Mouse (Mus musculus) kidney, embryonic 16.5 days (tissue): ENCODE data around the gene Foxa3. TPM values are rescaled to one million over a fixed set of nuclear protein-coding genes. Genes with fewer than 3 reads are reported as not detected.

ENCODE experiments used
- ATAC-seq: fragments of 200-750 bp; cut with Nextera tagmentation; 2 replicates; pipeline ENCODE4 v1.8.0; 2017; ENCODE audit warnings: moderate TSS enrichment; ENCODE audit not compliant: low FRiP score, low TSS enrichment
- H3K27ac ChIP-seq: fragments of 300-500 bp; sonication (generic); 2 replicates; pipeline ENCODE4 v1.5.1; 2014; ENCODE audit warnings: low read length
- H3K27me3 ChIP-seq: fragments of 300-500 bp; sonication (generic); 2 replicates; pipeline ENCODE4 v1.6.1; 2014; ENCODE audit warnings: low read length, control low read depth, mixed read lengths; ENCODE audit not compliant: insufficient read depth
- H3K36me3 ChIP-seq: fragments of 300-500 bp; sonication (generic); 2 replicates; pipeline ENCODE4 v1.6.1; 2014; ENCODE audit warnings: low read length, control low read depth, mixed read lengths; ENCODE audit not compliant: insufficient read depth
- H3K4me1 ChIP-seq: fragments of 300-500 bp; sonication (generic); 2 replicates; pipeline ENCODE4 v1.6.1; 2014; ENCODE audit warnings: low read length, control low read depth, mixed read lengths; ENCODE audit not compliant: insufficient read depth
- H3K4me2 ChIP-seq: fragments of 300-500 bp; sonication (generic); replicated peaks from 2 replicates; pipeline ENCODE4 v1.6.1; 2014; ENCODE audit warnings: low read depth, low read length
- H3K4me3 ChIP-seq: fragments of 300-500 bp; sonication (generic); 2 replicates; pipeline ENCODE4 v1.5.1; 2014; ENCODE audit warnings: mild to moderate bottlenecking, low read length
- H3K9ac ChIP-seq: fragments of 300-500 bp; sonication (generic); replicated peaks from 2 replicates; pipeline ENCODE4 v1.6.1; 2014; ENCODE audit warnings: low read length
- H3K9me3 ChIP-seq: fragments of 300-500 bp; sonication (generic); 2 replicates; pipeline ENCODE4 v1.6.1; 2016; ENCODE audit warnings: low read length, control low read depth
- WGBS: fragments of 180-500 bp; shearing (Covaris S2); extraction: QIAGEN DNeasy Blood & Tissue Kit; methylation state at CpG from one replicate; pipeline ENCODE4 v1.1.7; 2014; 5-methylcytosine and 5-hydroxymethylcytosine counted together
- polyA plus RNA-seq: library from polyadenylated mRNA; unstranded; fragments of >200 nt; fragmentation: Nextera tagmentation; extraction: Ambion mirVana; gene quantifications from 2 replicates; pipeline ENCODE4 v1.2.1, GENCODE M21; 2015

Gene Foxa3
- polyA plus RNA-seq, 1 experiment from 2014 or later, result 0.35 TPM

DNA sequence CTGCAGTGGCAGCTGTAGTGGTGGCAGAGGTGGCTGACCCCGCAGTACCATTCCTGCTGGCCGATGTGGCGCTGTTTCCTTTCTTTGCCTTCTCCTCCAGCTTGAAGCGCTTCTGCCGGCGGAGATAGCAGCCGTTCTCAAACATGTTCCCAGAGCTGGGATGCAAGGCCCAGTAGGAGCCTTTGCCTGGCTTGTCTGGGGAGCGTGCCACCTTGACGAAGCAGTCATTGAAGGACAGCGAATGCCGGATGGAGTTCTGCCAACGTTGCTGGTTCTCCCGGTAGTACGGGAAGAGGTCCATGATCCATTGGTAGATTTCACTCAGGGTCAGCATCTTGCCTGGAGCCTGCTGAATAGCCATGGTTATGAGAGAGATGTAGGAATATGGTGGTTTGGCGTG is 8.9 kb downstream of the Foxa3 start:
- Histone ChIP-seq H3K9me3 (no peaks in the 10 kb centered on the region), H3K4me2 (no peak overlapping the region), H3K4me1 (peaks cover 14% of the 10 kb centered on the region; the same call in 1 of the 2 replicates), H3K27ac (no peak overlapping the region), H3K4me3 (no peak overlapping the region), H3K9ac (no peak overlapping the region), H3K36me3 (no peaks in the 10 kb centered on the region), H3K27me3 (no peaks in the 10 kb centered on the region)
- 61% methylated on average over 15 of the region's 15 CpGs for WGBS
- ATAC-seq, result no peak

DNA sequence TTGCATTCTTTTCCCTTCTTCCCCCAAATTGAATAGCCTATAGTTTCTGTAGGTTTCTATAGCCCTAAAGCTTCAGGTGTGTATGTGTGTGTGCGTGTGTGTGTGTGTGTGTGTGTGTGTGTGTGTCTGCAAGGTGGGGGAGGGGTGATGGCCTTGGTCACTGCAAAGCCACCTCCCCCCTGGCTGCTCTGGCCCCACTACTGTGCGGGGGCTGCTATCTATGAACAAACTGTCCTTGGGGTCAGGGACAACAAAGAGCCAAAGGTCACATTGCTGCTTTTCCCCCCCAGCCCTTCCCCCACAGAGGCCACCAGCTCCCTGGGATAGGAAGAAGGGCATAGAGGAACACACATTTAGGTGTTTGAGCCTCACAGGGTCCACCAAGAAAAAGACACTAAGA is 10.5 kb downstream of the Foxa3 start:
- Histone ChIP-seq H3K4me1 (peaks cover 16% of the 10 kb centered on the region), H3K4me3 (no peak overlapping the region), H3K9ac (no peak overlapping the region), H3K27ac (no peak overlapping the region), H3K27me3 (no peaks in the 10 kb centered on the region), H3K9me3 (no peaks in the 10 kb centered on the region), H3K36me3 (no peaks in the 10 kb centered on the region), H3K4me2 (no peak overlapping the region)
- 42% methylated on average over 2 of the region's 2 CpGs for WGBS
- no peak for ATAC-seq

DNA sequence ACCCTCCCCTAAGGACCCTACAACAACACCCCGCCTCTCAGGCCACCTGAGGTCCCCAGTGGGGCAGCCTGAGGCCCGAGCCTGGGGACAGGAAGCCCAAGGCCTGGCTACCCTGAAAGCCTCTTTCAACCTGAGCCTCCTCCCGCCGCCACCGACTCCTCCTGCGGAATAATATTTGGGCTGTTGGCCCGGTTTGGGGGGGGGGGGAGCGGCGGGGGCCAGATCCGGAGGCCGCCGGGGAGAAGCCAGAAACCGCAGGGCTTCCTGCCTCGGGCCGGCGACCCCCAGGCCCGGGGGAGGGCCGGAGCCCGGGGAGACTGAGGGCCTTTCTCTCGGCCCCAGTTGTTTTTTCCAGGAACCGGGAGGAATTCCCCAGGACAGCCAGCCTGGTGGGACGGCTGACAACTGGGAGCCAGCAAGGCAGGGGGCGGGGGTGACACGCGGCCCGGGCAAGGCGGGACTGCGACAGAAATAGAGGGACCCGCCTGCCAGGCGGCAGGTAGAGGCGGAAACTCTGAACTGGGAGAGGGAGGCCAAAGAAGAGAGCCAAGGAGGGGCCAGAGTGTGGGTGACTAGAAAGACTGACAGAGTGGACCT is 11.2 kb downstream of the Foxa3 start:
- no peaks in the 10 kb centered on the region for H3K27me3 ChIP-seq
- 2% methylated on average over 31 of the region's 31 CpGs for WGBS
- H3K9me3 ChIP-seq, result no peaks in the 10 kb centered on the region
- peak overlapping the region; percentile 49 for H3K4me3 ChIP-seq
- H3K9ac ChIP-seq, result peak overlapping the region; percentile 80
- peaks cover 24% of the 10 kb centered on the region for H3K4me1 ChIP-seq
- H3K27ac ChIP-seq, result peak overlapping the region; percentile 83
- peak; percentile 63 for ATAC-seq
- 0 out of 2 replicates have a peak, but pooled peaks cover 4% of the 10 kb centered on the region for H3K36me3 ChIP-seq
- H3K4me2 ChIP-seq, result peak overlapping the region; percentile 83

DNA sequence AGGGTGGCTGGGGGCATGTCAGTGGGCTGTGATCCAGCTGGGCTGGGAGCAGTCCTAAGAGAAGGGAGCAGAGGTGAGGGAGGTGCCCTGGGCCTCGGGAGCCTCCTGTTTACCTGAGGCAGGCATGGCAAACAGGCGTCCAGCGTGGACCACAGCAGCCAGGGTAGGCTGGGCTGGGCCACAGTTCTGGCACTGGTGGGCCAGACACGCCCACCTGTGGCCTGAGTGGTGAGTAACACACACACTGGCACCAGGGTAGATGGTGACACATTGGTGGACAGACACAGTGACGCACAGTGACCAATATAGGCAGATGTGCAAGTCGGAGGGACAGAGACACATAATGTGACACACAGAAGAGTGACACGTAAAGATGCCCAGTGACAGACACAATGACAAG is 12.8 kb downstream of the Foxa3 start:
- Histone ChIP-seq H3K4me1 (peaks cover 38% of the 10 kb centered on the region), H3K4me2 (no peak overlapping the region), H3K9ac (no peak overlapping the region), H3K27ac (no peak overlapping the region), H3K9me3 (no peaks in the 10 kb centered on the region), H3K36me3 (peaks cover 10% of the 10 kb centered on the region), H3K4me3 (no peak overlapping the region), H3K27me3 (no peaks in the 10 kb centered on the region)
- WGBS, result 84% methylated on average over 7 of the region's 7 CpGs
- no peak for ATAC-seq

DNA sequence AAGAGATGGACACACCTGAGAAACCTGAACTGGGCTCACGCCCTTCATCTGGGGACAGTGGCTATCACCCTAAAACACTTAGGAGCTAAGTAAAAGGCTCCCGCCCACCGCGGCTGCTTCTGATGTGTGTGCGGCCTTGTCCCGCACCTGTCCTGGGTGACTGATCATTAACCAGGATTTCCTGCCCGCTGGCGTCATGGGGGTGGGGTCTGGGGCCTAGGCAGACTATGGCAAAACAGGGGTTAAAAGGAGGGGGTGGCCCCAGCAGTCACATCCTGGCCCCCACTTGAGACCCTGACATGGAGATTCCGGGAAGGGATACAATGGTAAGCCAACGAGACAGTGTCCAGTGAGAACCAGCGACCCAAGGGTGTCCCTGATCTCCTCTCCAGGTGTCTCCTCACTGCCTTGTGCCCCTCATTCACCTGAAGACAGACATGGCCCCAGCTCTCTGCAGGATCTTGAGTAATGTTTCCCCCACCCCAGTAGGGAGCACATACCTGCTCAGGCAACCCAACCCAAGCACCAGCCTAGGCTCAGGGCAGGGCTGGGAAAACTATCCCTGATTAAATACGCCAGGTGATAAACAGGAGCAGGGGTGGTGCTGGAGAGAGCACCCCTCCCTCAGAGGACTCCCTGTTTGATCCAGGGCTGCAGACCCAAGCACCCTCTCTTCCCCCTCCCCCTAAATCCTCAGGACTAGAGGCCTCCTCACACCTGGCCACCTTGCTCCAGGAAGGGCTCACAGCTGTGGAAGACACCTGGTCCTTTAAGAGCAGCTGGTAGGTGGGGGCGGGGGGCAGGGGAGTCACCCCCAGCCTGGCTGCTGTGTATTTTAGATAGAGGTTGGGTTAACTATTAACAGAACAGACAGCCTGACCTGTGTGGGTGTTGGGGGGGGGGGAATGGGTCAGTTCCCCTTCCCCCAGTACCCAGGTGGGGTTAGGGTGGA is 16.0 kb downstream of the Foxa3 start:
- H3K4me1 ChIP-seq, result peaks cover 46% of the 10 kb centered on the region
- no peaks in the 10 kb centered on the region for H3K9me3 ChIP-seq
- 45% methylated on average over 13 of the region's 13 CpGs for WGBS
- peak overlapping the region; percentile 44 for H3K27ac ChIP-seq
- peak overlapping the region; percentile 28 for H3K4me2 ChIP-seq
- H3K9ac ChIP-seq, result peak overlapping the region; percentile 35; the same call in 1 of the 2 replicates
- H3K27me3 ChIP-seq, result no peaks in the 10 kb centered on the region
- peak overlapping the region; percentile 8; the same call in 1 of the 2 replicates for H3K4me3 ChIP-seq
- no peak for ATAC-seq
- H3K36me3 ChIP-seq, result peaks cover 16% of the 10 kb centered on the region

DNA sequence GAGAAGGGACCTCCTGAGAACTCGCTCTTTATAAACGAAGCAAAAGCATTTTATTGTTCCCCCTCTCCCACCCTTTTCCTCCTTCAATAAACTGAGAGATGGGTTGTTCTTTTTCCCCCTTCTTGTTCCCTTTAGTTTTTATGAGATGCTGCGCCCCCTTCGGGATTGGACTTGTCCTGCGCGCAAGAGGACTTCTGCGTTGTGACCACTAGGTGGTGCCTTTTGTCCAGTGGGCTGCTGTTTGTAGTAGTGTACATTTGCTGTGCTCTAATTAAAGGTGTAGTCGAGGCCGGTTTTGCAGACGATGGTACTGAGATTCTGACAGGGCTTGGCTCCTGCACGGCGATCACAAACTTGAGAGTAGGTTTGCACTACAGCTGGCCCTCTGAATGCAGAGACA is 16.9 kb downstream of the Foxa3 start:
- no peaks in the 10 kb centered on the region for H3K9me3 ChIP-seq
- H3K4me3 ChIP-seq, result peak overlapping the region; percentile 5; the same call in 1 of the 2 replicates
- H3K27ac ChIP-seq, result peak overlapping the region; percentile 25; the same call in 1 of the 2 replicates
- WGBS, result 8% methylated on average over 12 of the region's 12 CpGs
- no peak for ATAC-seq
- H3K9ac ChIP-seq, result peak overlapping the region; percentile 28; the same call in 1 of the 2 replicates
- no peaks in the 10 kb centered on the region for H3K27me3 ChIP-seq
- peaks cover 16% of the 10 kb centered on the region for H3K36me3 ChIP-seq
- H3K4me2 ChIP-seq, result peak overlapping the region; percentile 98
- H3K4me1 ChIP-seq, result peaks cover 46% of the 10 kb centered on the region

DNA sequence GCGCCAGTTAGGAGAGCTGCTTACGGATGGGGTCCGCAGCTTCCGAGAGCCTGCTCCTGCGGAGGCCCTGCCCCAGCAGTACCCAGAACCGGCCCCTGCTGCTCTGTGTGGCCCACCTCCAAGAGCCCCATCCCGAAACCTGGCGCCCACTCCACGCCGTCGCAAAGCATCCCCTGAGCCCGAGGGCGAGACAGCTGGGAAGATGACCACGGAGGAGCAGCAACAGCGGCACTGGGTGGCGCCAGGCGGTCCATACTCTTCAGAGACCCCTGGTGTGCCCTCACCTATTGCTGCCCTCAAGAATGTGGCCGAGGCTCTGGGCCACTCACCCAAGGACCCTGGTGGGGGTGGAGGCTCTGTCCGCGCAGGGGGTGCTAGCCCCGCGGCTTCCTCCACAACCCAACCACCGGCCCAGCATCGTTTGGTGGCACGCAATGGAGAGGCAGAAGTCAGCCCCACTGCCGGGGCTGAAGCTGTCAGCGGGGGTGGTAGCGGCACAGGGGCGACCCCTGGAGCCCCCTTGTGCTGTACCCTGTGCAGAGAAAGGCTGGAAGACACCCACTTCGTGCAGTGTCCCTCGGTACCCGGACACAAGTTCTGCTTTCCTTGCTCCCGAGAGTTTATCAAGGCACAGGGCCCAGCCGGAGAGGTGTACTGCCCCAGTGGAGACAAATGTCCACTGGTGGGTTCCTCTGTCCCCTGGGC is 17.8 kb downstream of the Foxa3 start:
- peak overlapping the region; percentile 95 for H3K9ac ChIP-seq
- H3K4me1 ChIP-seq, result peaks cover 51% of the 10 kb centered on the region
- peak overlapping the region; percentile 98 for H3K4me2 ChIP-seq
- no peaks in the 10 kb centered on the region for H3K9me3 ChIP-seq
- H3K4me3 ChIP-seq, result peak overlapping the region; percentile 86
- 83% methylated on average over 34 of the region's 34 CpGs for WGBS
- no peak overlapping the region for H3K27ac ChIP-seq
- no peaks in the 10 kb centered on the region for H3K27me3 ChIP-seq
- no peak for ATAC-seq
- peaks cover 16% of the 10 kb centered on the region for H3K36me3 ChIP-seq

DNA sequence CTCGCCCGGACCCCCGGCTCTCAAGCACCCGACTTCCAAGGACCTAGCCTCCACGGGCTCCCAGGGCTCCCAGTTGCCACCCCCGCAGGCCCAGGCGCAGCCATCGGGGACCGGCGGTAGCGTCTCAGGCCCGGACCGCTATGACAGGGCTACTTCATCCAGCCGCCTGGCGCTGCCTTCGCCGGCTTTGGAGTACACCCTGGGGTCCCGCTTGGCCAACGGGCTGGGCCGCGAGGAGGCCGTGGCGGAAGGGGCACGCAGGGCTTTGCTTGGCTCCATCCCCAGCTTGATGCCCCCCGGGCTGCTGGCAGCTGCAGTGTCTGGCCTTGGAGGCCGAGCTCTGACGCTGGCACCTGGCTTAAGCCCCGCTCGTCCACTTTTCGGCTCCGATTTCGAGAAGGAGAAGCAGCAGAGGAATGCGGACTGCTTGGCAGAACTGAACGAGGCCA is 18.7 kb downstream of the Foxa3 start:
- peak overlapping the region; percentile 86 for H3K4me3 ChIP-seq
- WGBS, result 6% methylated on average over 34 of the region's 34 CpGs
- H3K4me2 ChIP-seq, result peak overlapping the region; percentile 98
- 0 out of 2 replicates have a peak, but pooled peaks have one; percentile 3 for ATAC-seq
- no peaks in the 10 kb centered on the region for H3K27me3 ChIP-seq
- H3K9me3 ChIP-seq, result no peaks in the 10 kb centered on the region
- peak overlapping the region; percentile 97 for H3K27ac ChIP-seq
- H3K4me1 ChIP-seq, result peaks cover 57% of the 10 kb centered on the region
- peak overlapping the region; percentile 95 for H3K9ac ChIP-seq
- H3K36me3 ChIP-seq, result peaks cover 16% of the 10 kb centered on the region

DNA sequence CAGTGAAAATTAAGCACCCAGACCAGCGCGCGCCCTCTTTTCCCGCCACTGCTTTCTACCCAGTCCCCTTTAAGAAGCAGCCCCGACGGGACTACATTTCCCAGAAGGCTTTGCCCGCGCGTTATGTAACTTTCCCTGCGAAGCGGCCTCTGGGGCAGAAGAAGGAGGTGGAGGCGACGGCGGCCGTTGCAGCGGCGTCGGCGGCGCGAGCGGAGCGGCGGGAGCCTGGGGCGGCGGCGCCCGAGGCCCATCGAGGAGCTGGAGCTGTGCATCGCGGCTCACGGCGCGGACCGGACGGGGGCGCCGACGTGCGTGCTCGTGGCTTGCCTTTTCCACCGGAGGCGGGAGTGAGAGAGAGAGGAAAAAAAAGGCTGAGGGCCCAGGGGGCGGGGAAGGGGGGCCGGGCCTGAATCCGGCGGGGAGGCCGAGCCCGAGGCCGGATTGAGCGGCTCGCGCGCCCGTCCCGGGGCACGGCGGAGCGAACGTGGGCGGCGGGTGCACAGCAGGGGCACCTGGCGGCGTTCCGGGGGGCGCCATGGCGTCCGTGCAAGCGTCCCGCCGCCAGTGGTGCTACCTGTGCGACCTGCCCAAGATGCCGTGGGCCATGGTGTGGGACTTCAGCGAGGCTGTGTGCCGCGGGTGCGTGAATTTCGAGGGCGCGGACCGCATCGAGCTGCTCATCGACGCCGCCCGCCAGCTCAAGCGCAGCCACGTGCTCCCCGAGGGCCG is 19.3 kb downstream of the Foxa3 start, which contains the start of gene Irf2bp1:
Gene Irf2bp1 (plus strand): TSS at position 143 of the 729 bp plus-strand sequence.
- Histone ChIP-seq H3K4me3 (peak within 1 kb of the TSS; percentile 86), H3K4me1 (peaks cover 57% of the 10 kb centered on the region), H3K9ac (peak within 1 kb of the TSS; percentile 95), H3K27ac (peak within 1 kb of the TSS; percentile 97), H3K36me3 (peaks cover 16% of the 10 kb centered on the region), H3K4me2 (peak within 1 kb of the TSS; percentile 98), H3K9me3 (no peaks in the 10 kb centered on the region), H3K27me3 (no peaks in the 10 kb centered on the region)
- WGBS, result under 1% methylated on average over 68 of the region's 90 CpGs
- ATAC-seq, result peak; percentile 62
